Mouse (Mus musculus) bone marrow, adult 2 months (tissue): ENCODE results near the gene Gm10188.

Source experiments
- CTCF ChIP-seq: fragments of 200-500 bp; IDR thresholded peaks from 2 replicates; pipeline ENCODE4 v1.5.1; 2011; ENCODE audit warnings: low read length, control low read depth; ENCODE audit not compliant: control insufficient read depth, insufficient read depth
- POLR2A ChIP-seq: fragments of 200-500 bp; IDR thresholded peaks from 2 replicates; pipeline ENCODE4 v1.6.1; 2011; ENCODE audit warnings: low read depth, mild to moderate bottlenecking, control low read depth, low read length, borderline replicate concordance; ENCODE audit not compliant: control insufficient read depth

GRCm38 (mm10) chr1:132190040-132190513 is 39.5 kb downstream of the Gm10188 start:
- TF ChIP-seq CTCF (no peak), POLR2A (no peak)
